Mouse (Mus musculus): ENCODE results near the gene Papolb. TPM values are rescaled to one million over a fixed set of nuclear protein-coding genes. Genes with fewer than 3 reads are reported as not detected.

The Papolb gene
- total and polyA plus RNA-seq, 3 experiments, result not detected

- Histone ChIP-seq H3K9ac (ENCODE audit: control insufficient read depth, low read depth, low read length, poor library complexity, severe bottlenecking) (no peak overlapping the region), H3K9me3 (replicated peaks; ENCODE audit: insufficient read depth, low read length) (no peaks in the 10 kb centered on the region), H3K4me3 (ENCODE audit: control insufficient read depth in 1 of 2, insufficient read depth in 1 of 2, low read depth in 2 of 2, low read length in 2 of 2) (no peak overlapping the region), H3K27me3 (ENCODE audit: control insufficient read depth in 1 of 2, insufficient read depth in 2 of 2, low read length in 2 of 2) (no peaks in the 10 kb centered on the region), H3K4me1 (ENCODE audit: control insufficient read depth in 1 of 2, insufficient read depth in 2 of 2, low read length in 2 of 2) (no peaks in the 10 kb centered on the region), H3K79me2 (ENCODE audit: control insufficient read depth, insufficient read depth, low read length, poor library complexity) (no peaks in the 10 kb centered on the region), H3K36me3 (ENCODE audit: control insufficient read depth in 1 of 2, insufficient read depth in 2 of 2, low read length in 2 of 2) (no peaks in the 10 kb centered on the region), H3K27ac (ENCODE audit: control insufficient read depth, low read depth, low read length) (no peak overlapping the region)
- DNase-seq (ENCODE audit: low read depth, low spot score), result no peak
- TF ChIP-seq USF2 (IDR thresholded peaks at IDR 0.05; ENCODE audit: borderline replicate concordance in 1 of 2, insufficient read depth in 1 of 2, low read depth in 1 of 2, low read length in 2 of 2) (no peak), ELF1 (IDR thresholded peaks at IDR 0.05; ENCODE audit: low read depth, low read length) (no peak), MYC (IDR thresholded peaks at IDR 0.05; ENCODE audit: low read depth, low read length) (no peak), MYB (IDR thresholded peaks at IDR 0.05; ENCODE audit: low read depth, low read length) (no peak), UBTF (IDR thresholded peaks at IDR 0.05; ENCODE audit: borderline replicate concordance, insufficient read depth, low read depth, low read length) (no peak), E2F4 (IDR thresholded peaks at IDR 0.05; ENCODE audit: borderline replicate concordance, low read depth, low read length) (no peak), POLR2AphosphoS2 (IDR thresholded peaks at IDR 0.05; ENCODE audit: low read length) (no peak), USF1 (IDR thresholded peaks at IDR 0.05; ENCODE audit: low read depth, low read length) (no peak), GATA1 (IDR thresholded peaks at IDR 0.05; ENCODE audit: low read depth, low read length) (no peak)
These were observed 17.2 kb upstream of the Papolb start for GRCm38 (mm10) chr5:142547066-142547465.

GRCm38 (mm10) chr5:142546344-142546743 lies 16.5 kb upstream of the Papolb start:
- Histone ChIP-seq H3K9me3 (replicated peaks; ENCODE audit: insufficient read depth, low read length) (no peaks in the 10 kb centered on the region), H3K27ac (ENCODE audit: control insufficient read depth, low read depth, low read length) (no peak overlapping the region), H3K27me3 (ENCODE audit: control insufficient read depth in 1 of 2, insufficient read depth in 2 of 2, low read length in 2 of 2) (no peaks in the 10 kb centered on the region), H3K9ac (ENCODE audit: control insufficient read depth, low read depth, low read length, poor library complexity, severe bottlenecking) (no peak overlapping the region), H3K4me1 (ENCODE audit: control insufficient read depth in 1 of 2, insufficient read depth in 2 of 2, low read length in 2 of 2) (no peaks in the 10 kb centered on the region), H3K79me2 (ENCODE audit: control insufficient read depth, insufficient read depth, low read length, poor library complexity) (no peaks in the 10 kb centered on the region), H3K36me3 (ENCODE audit: control insufficient read depth in 1 of 2, insufficient read depth in 2 of 2, low read length in 2 of 2) (no peaks in the 10 kb centered on the region), H3K4me3 (ENCODE audit: control insufficient read depth in 1 of 2, insufficient read depth in 1 of 2, low read depth in 2 of 2, low read length in 2 of 2) (no peak overlapping the region)
- DNase-seq (ENCODE audit: low read depth, low spot score), result no peak
- no peak for TF ChIP-seq CTCF (IDR thresholded peaks at IDR 0.05 in 2 of 3, conservative IDR thresholded peaks at IDR 0.05 in 1 of 3; ENCODE audit: control insufficient read depth in 1 of 3, insufficient read depth in 1 of 3, low read depth in 2 of 3, low read length in 3 of 3, poor library complexity in 1 of 3, severe bottlenecking in 1 of 3)
- no peak for TF ChIP-seq NELFE (IDR thresholded peaks at IDR 0.05; ENCODE audit: low read depth, low read length)
- TF ChIP-seq E2F4 (IDR thresholded peaks at IDR 0.05; ENCODE audit: borderline replicate concordance, low read depth, low read length), result no peak
- TF ChIP-seq ZNF384 (IDR thresholded peaks at IDR 0.05; ENCODE audit: low read depth, low read length), result no peak
- no peak for TF ChIP-seq HCFC1 (IDR thresholded peaks at IDR 0.05; ENCODE audit: low read depth, low read length)
- no peak for TF ChIP-seq MYC (IDR thresholded peaks at IDR 0.05; ENCODE audit: low read depth, low read length)
